Mouse (Mus musculus) urinary bladder, adult 18-20 months (tissue): ENCODE data around the gene Gfral.

ENCODE experiments used
- DNase-seq, 2 experiments: peaks; one replicate each; pipeline ENCODE4 v3.0.0; 2022; ENCODE audit warnings: low spot score in 2 of 2, mixed read lengths in 2 of 2

The Gfral gene

GRCm38 (mm10) chr9:76213557-76213956 lies at the start of gene Gfral:
Gene Gfral (minus strand): TSS chr9:76213657.
- DNase-seq, result no peak

- DNase-seq, result no peak
These were observed 44.3 kb upstream of the Gfral start for GRCm38 (mm10) chr9:76257731-76258130.

GRCm38 (mm10) chr9:76252544-76252943 lies 39.1 kb upstream of the Gfral start:
- DNase-seq, result no peak

GRCm38 (mm10) chr9:76252109-76252508 lies 38.7 kb upstream of the Gfral start:
- DNase-seq, result no peak

GRCm38 (mm10) chr9:76242322-76242721 lies 28.9 kb upstream of the Gfral start:
- no peak for DNase-seq

- DNase-seq, result no peak
These were observed 24.5 kb upstream of the Gfral start for GRCm38 (mm10) chr9:76237946-76238345.

GRCm38 (mm10) chr9:76237243-76237642 lies 23.8 kb upstream of the Gfral start:
- no peak for DNase-seq

GRCm38 (mm10) chr9:76236626-76237025 lies 23.2 kb upstream of the Gfral start:
- peak; percentile 40 to 51 for DNase-seq

GRCm38 (mm10) chr9:76235945-76236503 lies 22.6 kb upstream of the Gfral start:
- peak in 1 of 2 experiments; percentile 20 for DNase-seq

GRCm38 (mm10) chr9:76234899-76235298 lies 21.4 kb upstream of the Gfral start:
- no peak for DNase-seq

GRCm38 (mm10) chr9:76230400-76230799 lies 16.9 kb upstream of the Gfral start:
- no peak for DNase-seq

GRCm38 (mm10) chr9:76217178-76217975 lies 3.9 kb upstream of the Gfral start:
- no peak for DNase-seq

- DNase-seq, result no peak
These were observed 1.2 kb upstream of the Gfral start for GRCm38 (mm10) chr9:76214678-76215077.

- no peak for DNase-seq
These were observed 16.5 kb downstream of the Gfral start for GRCm38 (mm10) chr9:76196917-76197316.

GRCm38 (mm10) chr9:76179221-76179620 lies 34.2 kb downstream of the Gfral start:
- DNase-seq, result no peak

GRCm38 (mm10) chr9:76172686-76173295 lies 40.7 kb downstream of the Gfral start:
- no peak for DNase-seq

GRCm38 (mm10) chr9:76168355-76168754 lies 45.1 kb downstream of the Gfral start:
- peak in 1 of 2 experiments; percentile 21 for DNase-seq

GRCm38 (mm10) chr9:76162446-76162845 lies 51.0 kb downstream of the Gfral start:
- DNase-seq, result no peak

GRCm38 (mm10) chr9:76145593-76145992 lies 67.9 kb downstream of the Gfral start:
- DNase-seq, result no peak

- DNase-seq, result no peak
These were observed 74.9 kb downstream of the Gfral start for GRCm38 (mm10) chr9:76138378-76139109.

- DNase-seq, result no peak
These were observed 79.4 kb downstream of the Gfral start for GRCm38 (mm10) chr9:76134042-76134441.

GRCm38 (mm10) chr9:76129353-76129752 lies 84.1 kb downstream of the Gfral start:
- no peak for DNase-seq
